Mouse (Mus musculus): ENCODE data around the gene Vmn1r40. TPM values are rescaled to one million over a fixed set of nuclear protein-coding genes. Genes with fewer than 3 reads are reported as not detected.

The Vmn1r40 gene
- not detected in 4 replicates for total RNA-seq (2023; ENCODE audit: inconsistent age)

GRCm38 (mm10) chr6:89707240-89707639 lies at the start of gene Vmn1r40:
TSS of gene Vmn1r40 (plus strand) at chr6:89707540.

DNA sequence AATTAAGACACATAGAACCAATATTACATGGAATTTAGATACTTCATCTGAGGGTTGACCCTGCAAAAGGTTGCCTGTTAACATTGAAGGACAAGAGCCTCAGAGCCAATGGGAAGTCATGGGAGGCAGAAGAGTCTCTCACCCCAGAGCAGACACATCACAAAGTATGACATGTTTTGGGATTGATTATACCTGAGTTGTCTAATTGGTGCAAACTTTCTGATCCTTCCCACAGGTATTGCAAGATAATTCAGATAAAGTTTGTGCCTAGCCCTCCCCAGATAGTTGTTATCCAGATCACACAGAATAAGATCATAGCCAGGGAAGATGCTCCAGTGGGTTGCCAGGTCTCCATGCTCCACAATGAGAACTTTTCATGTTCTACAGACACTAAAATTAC lies 33.1 kb downstream of the Vmn1r40 start, which contains the start of gene Vmn1r41:
TSS of gene Vmn1r41 (plus strand) at position 301 of the 400 bp plus-strand sequence.

Other genes starting within 250 kb of the Vmn1r40 start
- 1.8 to 4.5 TPM (median 4.1 TPM) in 4 replicates for gene Chchd6, start 111.9 kb upstream of the Vmn1r40 start, total RNA-seq (2023; ENCODE audit: inconsistent age)
- 4.0 to 5.7 TPM (median 4.6 TPM) in 4 replicates for gene Txnrd3, start 63.6 kb upstream of the Vmn1r40 start, total RNA-seq (2023; ENCODE audit: inconsistent age)
- not detected in 4 replicates for gene Vmn1r41, start 33.2 kb downstream of the Vmn1r40 start, total RNA-seq (2023; ENCODE audit: inconsistent age)
- not detected in 4 replicates for gene Vmn1r42, start 168.9 kb downstream of the Vmn1r40 start, total RNA-seq (2023; ENCODE audit: inconsistent age)
- not detected in 4 replicates for gene Vmn1r43, start 168.9 kb downstream of the Vmn1r40 start, total RNA-seq (2023; ENCODE audit: inconsistent age)
- not detected in 4 replicates for gene Vmn1r44, start 176.1 kb downstream of the Vmn1r40 start, total RNA-seq (2023; ENCODE audit: inconsistent age)
- not detected in 4 replicates for gene Vmn1r45, start 233.1 kb downstream of the Vmn1r40 start, total RNA-seq (2023; ENCODE audit: inconsistent age)